Mouse (Mus musculus) bone marrow macrophage, adult 2 months (primary cell): Measurements from ENCODE around the gene Herc1. TPM values are rescaled to one million over a fixed set of nuclear protein-coding genes. Genes with fewer than 3 reads are reported as not detected.

Experiments
- H3K27ac ChIP-seq: 2 replicates; pipeline ENCODE4 v1.5.1; 2012; ENCODE audit warnings: low read depth, low read length; ENCODE audit not compliant: insufficient read depth
- H3K4me1 ChIP-seq: 2 replicates; pipeline ENCODE4 v1.6.1; 2012; ENCODE audit warnings: low read length; ENCODE audit not compliant: control insufficient read depth, insufficient read depth
- H3K4me3 ChIP-seq: 2 replicates; pipeline ENCODE4 v1.5.1; 2012; ENCODE audit warnings: mild to moderate bottlenecking, low read length, moderate library complexity; ENCODE audit not compliant: insufficient read depth
- CTCF ChIP-seq: IDR thresholded peaks from 2 replicates; pipeline ENCODE4 v1.5.1; 2012; ENCODE audit warnings: low read depth, mild to moderate bottlenecking, low read length, moderate library complexity
- POLR2A ChIP-seq: IDR thresholded peaks from 2 replicates; pipeline ENCODE4 v1.6.1; 2012; ENCODE audit warnings: mild to moderate bottlenecking, low read depth, low read length, borderline replicate concordance
- polyA plus RNA-seq: library from polyadenylated mRNA; stranded (reverse); fragments of >200 nt; gene quantifications from 2 replicates; pipeline ENCODE4 v1.2.4, GENCODE M21; 2012; ENCODE audit not compliant: missing spikeins, insufficient read depth, insufficient read length

The Herc1 gene
- polyA plus RNA-seq, result 37.4 and 45.5 TPM in 2 replicates

- TF ChIP-seq CTCF (no peak), POLR2A (no peak)
Observed at GRCm38 (mm10) chr9:66349860-66350787, at the start of gene Herc1. Herc1 (plus strand) TSS chr9:66350450.

DNA sequence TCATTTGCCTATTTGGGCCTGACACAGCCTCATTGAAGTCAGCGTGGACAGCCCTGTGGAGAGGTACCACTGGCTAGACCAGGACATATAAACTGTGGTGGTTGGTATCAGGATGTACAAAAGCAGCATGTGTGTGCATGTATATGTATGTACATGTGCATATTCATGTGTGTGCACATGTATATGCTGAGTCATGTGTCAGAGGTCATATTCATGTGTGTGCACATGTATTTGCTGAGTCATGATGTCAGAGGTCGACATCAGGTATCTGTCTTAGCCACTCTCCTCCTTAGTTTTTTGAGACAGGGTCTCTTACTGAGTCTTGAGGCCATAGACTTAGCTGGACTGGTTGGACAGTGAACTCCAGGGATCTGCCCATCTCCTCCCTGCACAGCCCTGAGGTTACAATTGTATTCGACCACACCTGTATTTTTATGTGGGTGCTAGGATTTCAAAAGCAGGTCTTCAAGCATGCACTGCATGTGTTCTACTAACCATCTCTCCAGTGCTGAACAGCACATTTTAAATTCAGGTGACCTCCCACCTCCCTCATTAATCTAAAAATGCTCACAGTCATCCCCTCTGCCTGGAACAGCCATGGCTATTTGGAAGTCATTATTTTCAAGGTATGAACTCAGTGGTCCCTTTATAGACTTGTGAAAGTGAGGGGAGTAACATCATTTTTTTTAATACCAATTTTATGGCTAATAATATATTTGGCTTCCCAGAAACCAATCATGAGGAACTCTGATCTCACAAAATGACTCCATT is 45.7 kb upstream of the Herc1 start:
- Histone ChIP-seq H3K4me3 (no peak overlapping the region), H3K4me1 (peaks cover 3% of the 10 kb centered on the region), H3K27ac (no peak overlapping the region)
- TF ChIP-seq POLR2A (no peak), CTCF (no peak)

More at GRCm38 (mm10) chr9:66349860-66350787, at the start of gene Herc1:
- Histone ChIP-seq H3K27ac (peak within 1 kb of the TSS; percentile 78), H3K4me3 (peak within 1 kb of the TSS; percentile 92), H3K4me1 (peaks cover 22% of the 10 kb centered on the region)

- peak overlapping the region; percentile 84 for H3K4me3 ChIP-seq
- no peak overlapping the region for H3K27ac ChIP-seq
- peaks cover 3% of the 10 kb centered on the region for H3K4me1 ChIP-seq
- TF ChIP-seq POLR2A (no peak), CTCF (no peak)
Observed at GRCm38 (mm10) chr9:66305121-66306112, 44.8 kb upstream of the Herc1 start.

DNA sequence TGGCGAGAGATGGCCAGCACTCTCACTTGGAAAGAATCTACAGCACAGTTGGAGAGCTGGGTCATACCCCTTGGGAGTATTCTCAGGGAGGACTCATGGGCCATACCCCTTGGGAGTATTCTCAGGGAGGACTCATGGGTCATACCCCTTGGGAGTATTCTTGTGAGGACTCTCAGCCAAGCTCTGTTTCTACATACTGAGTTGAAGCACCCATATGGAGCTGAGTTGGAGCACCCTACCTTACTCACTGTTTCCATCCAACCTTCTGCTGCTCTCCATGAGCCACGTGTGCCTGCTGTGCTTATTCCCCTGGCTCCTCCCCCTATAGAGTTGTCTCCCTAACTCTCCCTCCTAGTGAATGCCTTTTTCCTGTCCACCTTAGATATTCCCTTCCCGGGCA is 43.8 kb upstream of the Herc1 start:
- H3K4me3 ChIP-seq, result no peak overlapping the region
- no peak for TF ChIP-seq POLR2A
- no peak for TF ChIP-seq CTCF
- H3K4me1 ChIP-seq, result peaks cover 3% of the 10 kb centered on the region
- H3K27ac ChIP-seq, result no peak overlapping the region

DNA sequence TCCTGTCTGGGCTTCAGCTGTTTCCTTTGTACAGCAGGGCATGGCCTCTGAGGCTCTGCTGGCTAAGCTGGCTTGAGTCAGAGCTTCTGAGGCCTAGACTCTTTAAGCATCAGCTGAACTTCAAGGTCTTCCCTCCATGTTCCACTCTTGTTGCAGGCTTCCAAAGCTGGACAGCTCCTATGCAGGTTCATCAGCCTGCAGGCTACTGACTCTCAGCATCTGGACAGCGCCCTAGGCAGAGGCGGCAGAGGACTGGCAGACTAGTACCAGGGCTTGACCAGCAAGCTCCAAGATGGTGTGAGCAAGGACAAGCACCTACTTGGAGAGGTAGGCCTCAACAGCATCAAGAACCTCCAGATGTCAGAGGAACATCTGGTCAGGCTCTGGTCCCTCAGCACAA is 42.9 kb upstream of the Herc1 start:
- TF ChIP-seq CTCF, result no peak
- no peak for TF ChIP-seq POLR2A
- Histone ChIP-seq H3K4me1 (peaks cover 3% of the 10 kb centered on the region), H3K4me3 (no peak overlapping the region), H3K27ac (no peak overlapping the region)

- Histone ChIP-seq H3K27ac (no peak overlapping the region), H3K4me3 (no peak overlapping the region), H3K4me1 (peaks cover 3% of the 10 kb centered on the region)
- TF ChIP-seq CTCF (no peak), POLR2A (no peak)
Observed at GRCm38 (mm10) chr9:66308741-66309140, 41.5 kb upstream of the Herc1 start.

- H3K4me3 ChIP-seq, result no peak overlapping the region
- no peaks in the 10 kb centered on the region for H3K4me1 ChIP-seq
- TF ChIP-seq POLR2A, result no peak
- no peak for TF ChIP-seq CTCF
- no peak overlapping the region for H3K27ac ChIP-seq
Observed at GRCm38 (mm10) chr9:66311458-66311857, 38.8 kb upstream of the Herc1 start.

DNA sequence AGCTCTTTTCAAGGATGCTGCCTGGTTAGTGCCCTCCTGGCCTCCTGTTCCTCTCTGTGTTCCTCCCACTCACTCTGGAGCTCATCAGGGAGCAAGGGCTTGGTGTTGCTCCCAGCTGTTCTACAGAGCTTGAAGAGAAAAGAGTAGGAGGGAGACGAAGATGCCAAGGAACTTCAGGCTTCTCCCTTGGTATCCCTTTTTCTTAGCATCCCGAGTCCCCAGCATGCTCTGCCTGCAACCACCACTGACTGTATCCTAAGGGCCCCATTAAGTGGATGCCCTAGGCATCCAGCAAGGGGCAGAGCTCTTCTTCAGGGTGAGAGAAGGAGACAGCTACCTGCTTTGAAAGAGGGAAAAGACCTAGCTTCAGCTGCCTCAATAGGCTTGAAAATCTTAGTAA is 33.6 kb upstream of the Herc1 start:
- no peak overlapping the region for H3K4me3 ChIP-seq
- no peak overlapping the region for H3K27ac ChIP-seq
- TF ChIP-seq POLR2A (no peak), CTCF (no peak)
- no peaks in the 10 kb centered on the region for H3K4me1 ChIP-seq
